Mouse (Mus musculus): ENCODE measurements around the gene Ptch2. TPM values are rescaled to one million over a fixed set of nuclear protein-coding genes. Genes with fewer than 3 reads are reported as not detected.
A peak's percentile ranks its signal among the peaks of the same experiment; 100 is the strongest.

Gene Ptch2
- total RNA-seq, 2 experiments from 2014 or later = 0.21 to 0.52 TPM

DNA sequence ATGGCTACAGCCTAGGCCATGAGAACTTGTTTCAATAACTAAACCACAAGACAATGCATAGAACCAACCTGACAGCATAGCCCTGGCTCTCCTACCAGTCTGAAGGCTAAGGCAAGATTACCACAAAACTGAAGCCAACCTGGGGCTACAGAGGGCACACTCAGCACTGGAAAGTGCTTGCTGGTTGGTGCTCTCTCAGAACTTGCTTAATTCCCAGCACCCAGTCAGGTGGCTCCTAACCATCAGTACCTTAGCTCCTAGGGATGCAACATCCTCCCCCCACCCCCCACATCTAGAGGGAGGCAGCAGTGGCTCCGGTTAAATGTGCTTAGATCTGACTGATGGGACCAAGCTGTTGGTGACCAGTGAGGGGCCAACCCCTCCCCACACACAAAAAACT, 55.5 kb downstream of the Ptch2 start:
- DNase-seq (ENCODE audit: low spot score) = no peak

DNA sequence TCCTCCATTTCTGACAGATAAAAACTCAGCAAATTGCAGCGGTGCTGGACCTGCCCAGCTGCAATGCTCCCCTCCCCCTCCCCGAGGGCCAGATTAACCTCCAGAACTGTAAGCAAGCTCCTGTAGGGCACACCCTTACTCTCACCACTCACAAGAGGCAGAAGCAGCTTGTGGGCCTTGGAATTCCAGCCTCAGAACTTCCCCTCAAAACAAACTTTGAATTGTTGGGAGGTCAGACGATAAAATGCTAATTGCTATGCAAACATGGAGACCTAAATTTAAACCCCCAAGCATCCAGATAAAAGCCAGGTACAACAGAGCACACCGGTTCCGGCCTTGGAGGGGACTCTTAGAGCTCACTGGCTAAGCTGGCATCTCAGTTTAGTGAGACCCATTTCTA, 56.8 kb downstream of the Ptch2 start:
- no peak for DNase-seq (ENCODE audit: low spot score)

DNA sequence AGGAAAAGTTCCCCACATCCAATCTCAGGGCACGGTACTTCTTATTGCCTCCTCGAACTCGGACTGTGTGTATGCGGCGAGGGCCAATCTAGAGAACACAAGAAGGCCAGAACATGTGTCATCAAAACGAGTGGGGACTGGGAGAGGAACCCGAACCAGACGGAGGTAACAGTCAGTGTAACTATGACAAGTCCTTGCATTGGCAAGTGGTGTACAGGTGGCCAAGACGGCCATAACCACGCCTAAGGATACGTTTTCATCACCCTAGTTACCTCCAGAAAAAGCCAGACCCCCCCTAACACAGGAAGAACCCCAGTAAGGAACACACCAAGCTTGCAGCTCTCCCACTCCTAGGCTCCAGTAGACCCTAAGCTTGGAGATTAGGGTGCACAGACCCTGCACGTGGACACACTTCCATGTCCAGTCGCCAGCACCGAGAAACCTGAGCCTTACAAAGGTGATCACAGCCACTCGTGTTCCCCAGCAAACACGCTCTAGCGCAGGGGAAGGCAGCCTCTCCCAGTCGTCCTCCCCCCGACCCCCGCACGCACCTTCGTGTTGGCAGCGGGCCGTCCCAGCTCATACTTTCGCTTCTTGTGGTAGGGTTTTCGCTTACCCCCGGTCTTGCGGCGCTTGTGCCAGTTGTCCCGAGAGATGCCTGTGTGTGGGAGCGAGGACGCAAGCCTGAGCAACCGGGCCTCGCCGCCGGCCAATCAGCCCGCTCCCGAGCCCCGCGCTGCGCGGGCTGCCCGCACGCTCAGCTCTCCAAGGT, 59.3 kb downstream of the Ptch2 start:
- no peak for DNase-seq (ENCODE audit: low spot score)

DNA sequence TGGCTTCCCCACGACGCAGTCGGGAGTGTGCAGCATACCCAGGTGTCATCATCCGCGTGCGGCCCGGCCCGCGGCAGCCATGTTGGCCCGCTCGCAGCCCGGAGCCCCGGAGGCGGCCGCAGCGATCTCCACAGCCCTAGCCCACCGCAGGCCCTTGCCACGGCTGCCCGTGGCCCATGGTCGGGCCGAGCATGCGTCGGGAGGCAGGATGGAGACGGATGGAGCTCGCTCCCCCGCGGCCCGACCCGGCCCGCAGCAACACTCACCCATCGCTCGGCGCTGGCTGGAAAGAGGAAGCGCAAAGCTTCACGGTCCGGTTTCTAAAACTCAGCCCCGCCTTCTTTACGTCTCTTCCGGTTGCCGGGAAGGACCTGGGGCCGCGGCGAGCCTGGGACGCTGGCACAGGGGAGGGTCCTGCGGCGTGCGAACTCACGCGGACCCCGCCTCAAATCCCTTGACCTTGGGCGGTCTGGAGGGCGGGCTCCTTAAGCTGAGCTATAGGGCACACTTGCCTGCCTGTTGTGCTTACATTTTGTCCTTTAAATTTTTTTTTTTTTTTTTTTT, 60.0 kb downstream of the Ptch2 start, which contains the start of gene Rps8:
Gene Rps8 (minus strand): TSS at position 452 of the 564 bp plus-strand sequence.
- DNase-seq (ENCODE audit: low spot score) = peak; percentile 87

DNA sequence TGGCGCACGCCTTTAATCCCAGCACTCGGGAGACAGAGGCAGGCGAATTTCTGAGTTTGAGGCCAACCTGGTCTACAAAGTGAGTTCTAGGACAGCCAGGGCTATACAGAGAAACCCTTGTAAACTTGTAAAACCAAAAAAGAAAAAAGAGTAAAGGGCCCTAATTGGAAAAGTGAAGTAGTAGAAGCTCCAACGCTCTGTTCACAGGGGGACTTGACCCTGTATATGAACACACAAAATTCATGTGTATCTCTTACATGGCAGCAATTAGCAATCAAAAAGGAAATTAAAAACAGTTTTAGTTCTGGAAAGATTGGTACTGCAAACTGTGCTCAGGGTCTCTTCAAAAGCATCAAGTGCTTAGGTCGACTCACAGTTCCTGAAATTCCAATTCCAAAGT, 60.5 kb downstream of the Ptch2 start:
- no peak for DNase-seq (ENCODE audit: low spot score)

DNA sequence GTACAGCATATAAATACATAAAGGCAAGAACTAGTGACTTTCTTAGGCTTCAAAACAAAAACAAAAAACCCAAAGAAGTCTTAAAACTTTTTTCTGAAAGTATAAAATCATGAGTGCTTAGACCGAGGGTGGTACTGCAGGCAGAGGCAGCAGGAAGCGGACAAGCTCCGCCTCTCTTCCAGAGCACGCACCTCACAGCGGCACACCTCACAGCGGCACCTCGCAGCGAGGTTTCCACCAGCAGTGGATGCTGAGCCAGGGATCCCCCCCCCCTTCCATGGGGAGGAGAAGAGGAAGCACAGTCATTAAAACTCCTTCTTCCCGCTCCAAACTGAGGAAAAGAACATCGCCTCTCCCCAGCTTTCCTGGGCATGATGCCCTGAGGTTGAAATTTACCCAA, 63.8 kb downstream of the Ptch2 start:
- no peak for DNase-seq (ENCODE audit: low spot score)

DNA sequence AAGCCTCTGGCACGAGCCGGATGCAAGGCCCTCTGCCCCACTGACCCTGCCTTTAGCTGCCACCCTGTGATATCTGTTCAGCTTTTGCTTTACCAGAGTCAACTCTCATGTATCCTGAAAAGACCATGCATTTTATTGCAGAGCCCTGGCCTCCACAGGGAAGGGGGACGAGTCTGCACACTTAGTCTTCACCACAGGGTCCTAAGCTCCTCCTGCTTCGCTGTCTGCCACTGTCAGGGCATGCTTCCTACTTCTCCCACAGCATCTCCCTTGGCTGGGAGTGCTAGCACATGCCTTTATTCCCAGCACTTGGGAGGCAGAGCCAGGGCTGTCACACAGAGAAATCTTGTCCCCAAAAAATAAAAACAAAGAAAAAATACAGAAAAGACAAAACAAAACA, 65.3 kb downstream of the Ptch2 start:
- no peak for DNase-seq (ENCODE audit: low spot score)

Small RNA genes within 50 kb of the gene (microRNA-seq; reads per million reads assigned to microRNA genes)
- not detected for gene Gm22398

Other genes starting within 250 kb of the Ptch2 start
- under 1 TPM; 0.07 to 0.19 TPM for gene Zswim5, start 218.7 kb upstream of the Ptch2 start, total RNA-seq (2021)
- gene Urod, start 101.7 kb upstream of the Ptch2 start, total RNA-seq (2021) = 10 to 100 TPM; 56.7 to 58.3 TPM
- gene Hectd3, start 100.8 kb upstream of the Ptch2 start, total RNA-seq (2021) = 10 to 100 TPM; 13.7 to 15.3 TPM
- 10 to 100 TPM; 19.9 to 21.1 TPM for gene Eif2b3, start 76.7 kb upstream of the Ptch2 start, total RNA-seq (2021)
- gene Btbd19, start 29.6 kb downstream of the Ptch2 start, total RNA-seq (2021) = 1 to 10 TPM; 1.5 to 2.3 TPM
- gene Tctex1d4, start 30.7 kb downstream of the Ptch2 start, total RNA-seq (2021) = not detected
- gene Plk3, start 37.9 kb downstream of the Ptch2 start, total RNA-seq (2021) = 1 to 10 TPM in 1 of 2 experiments, under 1 TPM in 1; 0.25 to 1.7 TPM
- gene Rps8, start 60.2 kb downstream of the Ptch2 start, total RNA-seq (2021) = 100 to 1,000 TPM; 498 to 543 TPM
- gene Kif2c, start 86.6 kb downstream of the Ptch2 start, total RNA-seq (2021) = not detected
- gene Tmem53, start 155.9 kb downstream of the Ptch2 start, total RNA-seq (2021) = 1 to 10 TPM; 4.5 to 6.9 TPM
- not detected for gene Armh1, start 156.1 kb downstream of the Ptch2 start, total RNA-seq (2021)